Mouse (Mus musculus) large intestine, adult 2 months (tissue): ENCODE data around the gene Pde11a. TPM values are rescaled to one million over a fixed set of nuclear protein-coding genes. Genes with fewer than 3 reads are reported as not detected.

Experiments used
- DNase-seq: peaks from one replicate; pipeline ENCODE4 v3.0.0-alpha.2; 2012; ENCODE audit warnings: low read depth, low spot score
- WGBS: fragments of 180-500 bp; shearing (Covaris S2); methylation state at CpG from one replicate; pipeline ENCODE4 v1.1.7; 2018; 5-methylcytosine and 5-hydroxymethylcytosine counted together
- polyA plus RNA-seq: library from polyadenylated mRNA; depleted of rRNA; stranded (reverse); fragments of >200 nt; gene quantifications from 2 replicates; pipeline ENCODE4 v1.2.3, GENCODE M21; 2012

Pde11a gene
- polyA plus RNA-seq, 1 experiment = 0.78 TPM

DNA sequence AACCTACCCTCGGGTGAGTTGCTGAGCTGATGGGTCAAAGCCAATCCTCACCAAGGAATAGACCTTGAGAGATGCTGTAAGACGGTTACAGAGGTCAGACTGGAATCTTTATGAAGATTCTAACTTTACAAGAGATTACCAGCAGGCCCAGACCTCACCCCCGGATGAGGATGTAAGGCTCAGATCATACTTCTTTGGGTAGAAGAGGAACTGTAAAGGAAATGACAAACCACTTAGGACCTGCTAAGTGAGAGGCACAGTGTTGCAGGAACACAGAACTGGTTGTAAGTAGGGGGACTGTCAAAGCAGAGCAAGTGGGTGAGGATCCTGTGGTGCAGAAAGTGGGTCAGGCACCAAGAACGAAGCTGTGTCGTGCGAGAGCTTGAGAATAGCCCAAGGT is 119.0 kb downstream of the Pde11a start:
- WGBS = 59% methylated on average over 6 of the region's 6 CpGs
- no peak for DNase-seq

- 71% methylated on average over 7 of the region's 7 CpGs for WGBS
- peak; percentile 1 for DNase-seq
Observed at GRCm38 (mm10) chr2:76216146-76216545, 122.4 kb downstream of the Pde11a start.

DNA sequence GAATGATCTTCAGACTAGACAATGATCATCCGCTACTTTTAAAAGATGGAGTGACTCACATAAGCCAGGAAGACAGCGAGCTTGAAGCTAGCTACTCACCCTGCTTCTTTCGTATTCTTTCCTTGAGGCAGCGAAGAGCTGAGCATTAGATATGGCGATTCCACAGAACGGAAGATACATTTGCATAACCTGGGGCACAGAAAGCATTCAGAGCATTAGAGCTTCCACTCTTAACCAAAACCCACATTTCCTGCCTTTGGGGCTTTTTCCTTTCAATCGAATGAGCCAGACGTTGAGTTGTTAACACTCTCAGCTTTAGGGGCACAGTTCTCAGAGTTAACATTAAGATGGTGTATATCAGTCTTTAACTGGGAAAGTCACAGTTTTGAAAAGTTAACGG is 123.4 kb downstream of the Pde11a start:
- no peak for DNase-seq
- 81% methylated on average over 9 of the region's 9 CpGs for WGBS

GRCm38 (mm10) chr2:76185126-76185525 is 153.4 kb downstream of the Pde11a start:
- no peak for DNase-seq
- WGBS = 33% methylated on average over 1 of the region's 1 CpGs

GRCm38 (mm10) chr2:76162822-76163221 is 175.8 kb downstream of the Pde11a start:
- no peak for DNase-seq
- WGBS = 79% methylated on average over 4 of the region's 4 CpGs

GRCm38 (mm10) chr2:76158973-76159372 is 179.6 kb downstream of the Pde11a start:
- WGBS = 76% methylated on average over 2 of the region's 2 CpGs
- DNase-seq = no peak

DNA sequence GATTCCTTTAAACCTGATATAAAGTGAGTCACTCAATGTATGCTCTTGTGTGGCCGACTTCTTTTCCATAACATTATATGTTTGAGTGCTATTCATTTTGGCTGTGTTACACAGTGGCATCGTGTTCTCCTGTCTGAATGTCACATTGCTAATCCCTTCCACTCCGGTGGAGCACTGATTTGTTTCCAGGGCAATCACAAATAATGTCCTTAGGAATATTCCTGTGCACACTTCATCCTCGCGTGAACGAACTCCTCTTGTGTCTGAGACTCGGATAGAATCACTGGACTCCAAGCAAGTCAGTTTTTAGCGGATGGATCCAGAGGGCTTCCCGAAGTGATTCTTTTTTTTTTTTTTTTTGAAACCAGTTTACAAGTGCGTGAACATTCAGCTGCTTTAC is 197.4 kb downstream of the Pde11a start:
- 80% methylated on average over 10 of the region's 10 CpGs for WGBS
- DNase-seq = no peak

- 56% methylated on average over 3 of the region's 3 CpGs for whole genome bisulfite sequencing
- no peak for DNase-seq
Observed at GRCm38 (mm10) chr2:76132983-76133382, 205.6 kb downstream of the Pde11a start.

DNA sequence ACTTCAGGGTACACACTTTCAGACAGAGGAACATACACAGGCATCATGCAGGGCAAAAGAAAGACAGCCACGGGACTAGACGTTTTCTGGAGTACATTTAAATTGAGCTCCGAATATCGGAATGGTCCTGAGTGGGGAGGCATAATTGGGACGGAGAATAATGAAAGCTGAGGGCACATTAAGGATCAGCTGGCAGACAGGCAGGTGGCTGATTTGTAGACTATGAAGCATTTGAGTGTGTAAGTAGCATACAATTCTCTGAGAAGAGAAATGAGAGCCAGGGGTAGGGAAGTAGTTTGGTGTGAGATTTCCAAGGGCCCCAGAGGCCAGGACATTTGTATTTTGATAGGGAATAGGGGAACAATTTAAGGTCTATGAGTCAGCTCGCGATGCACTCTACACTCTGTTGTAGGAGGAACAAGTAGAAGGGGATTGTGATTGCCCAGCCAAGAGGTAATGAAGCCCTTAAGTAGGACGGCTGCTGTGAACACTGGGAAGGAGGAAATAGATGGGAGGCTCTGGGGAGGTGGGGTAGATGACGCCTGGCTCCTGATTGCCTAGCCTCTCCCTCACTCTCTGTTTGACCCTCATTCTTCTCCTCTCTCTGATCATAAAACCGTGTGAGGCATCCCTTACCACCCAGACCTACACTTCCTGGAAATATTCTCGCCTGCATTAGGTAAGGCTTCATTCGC is 208.5 kb downstream of the Pde11a start:
- WGBS = 34% methylated on average over 12 of the region's 12 CpGs
- peak; percentile 43 for DNase-seq

DNA sequence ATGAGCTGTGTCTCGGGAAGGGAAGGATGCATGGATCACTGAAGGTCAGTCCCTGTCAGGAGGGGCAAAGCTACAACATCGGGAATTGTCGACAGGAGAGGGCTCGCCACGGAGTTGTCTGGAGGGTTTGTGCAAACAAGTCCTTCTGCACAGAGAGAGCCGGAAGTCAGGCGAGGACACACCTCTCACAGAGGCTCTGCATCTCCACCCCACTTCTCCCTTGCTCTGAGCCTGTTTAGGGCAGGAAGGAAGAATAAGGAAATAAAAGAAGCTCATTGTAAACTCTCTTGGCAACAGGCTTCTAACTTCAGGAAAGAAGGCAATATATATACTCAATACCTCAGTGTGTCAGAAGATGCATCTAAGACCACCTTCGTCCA is 209.5 kb downstream of the Pde11a start:
- WGBS = 8% methylated on average over 8 of the region's 8 CpGs

GRCm38 (mm10) chr2:76128105-76129057 is 210.2 kb downstream of the Pde11a start:
- DNase-seq = no peak
- 17% methylated on average over 9 of the region's 9 CpGs for WGBS

More for the DNA sequence above, 209.5 kb downstream of the Pde11a start:
- DNase-seq = peak; percentile 68

GRCm38 (mm10) chr2:76126651-76127050 is 211.9 kb downstream of the Pde11a start:
- WGBS = 90% methylated on average over 6 of the region's 6 CpGs
- DNase-seq = no peak

DNA sequence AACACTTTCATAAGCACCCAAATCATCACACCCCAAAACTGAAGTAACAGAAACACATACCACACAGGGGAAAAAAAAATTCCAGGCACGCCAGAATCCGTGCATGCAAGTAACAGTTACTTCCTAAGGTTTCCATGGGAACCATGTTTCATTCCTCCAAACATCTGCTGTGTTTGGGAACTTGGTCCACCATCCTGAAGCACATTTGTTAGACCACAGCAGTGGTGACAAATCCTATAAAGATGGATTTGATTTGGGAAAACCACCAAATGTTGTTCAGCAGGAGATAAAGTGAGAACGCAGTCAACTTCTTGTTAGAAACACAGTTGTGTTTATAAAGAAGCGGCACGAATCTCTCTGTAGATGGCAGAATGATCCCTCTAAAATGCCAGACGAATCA is 213.8 kb downstream of the Pde11a start:
- DNase-seq = no peak
- WGBS = 68% methylated on average over 6 of the region's 6 CpGs

- no peak for DNase-seq
- WGBS = 46% methylated on average over 6 of the region's 6 CpGs
Observed at GRCm38 (mm10) chr2:76122167-76122566, 216.4 kb downstream of the Pde11a start.

DNA sequence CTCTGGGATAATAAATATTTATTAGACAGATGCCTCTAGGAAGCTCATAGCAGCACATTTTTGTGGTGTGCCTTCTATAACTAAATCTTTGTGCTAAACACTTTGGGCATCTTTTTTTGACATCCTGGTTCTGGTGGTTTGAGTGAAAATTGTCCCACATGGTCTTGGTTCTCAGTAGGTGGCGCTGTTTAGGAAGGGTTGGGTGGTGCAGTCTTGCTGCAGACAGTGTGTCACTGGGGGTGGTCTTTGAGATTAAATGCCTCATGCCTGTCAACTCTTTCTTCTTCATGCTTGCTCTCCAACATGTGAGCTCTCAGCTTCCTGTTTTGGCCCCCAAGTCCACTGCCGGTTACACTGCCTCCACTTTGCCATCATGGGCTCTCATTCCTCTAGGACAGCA is 218.7 kb downstream of the Pde11a start:
- WGBS = 75% methylated on average over 2 of the region's 2 CpGs
- no peak for DNase-seq

- WGBS = 51% methylated on average over 5 of the region's 5 CpGs
- DNase-seq = no peak
Observed at GRCm38 (mm10) chr2:76118491-76118890, 220.1 kb downstream of the Pde11a start.

GRCm38 (mm10) chr2:76117219-76117618 is 221.4 kb downstream of the Pde11a start:
- DNase-seq = no peak
- WGBS = 71% methylated on average over 1 of the region's 1 CpGs

- WGBS = 71% methylated on average over 1 of the region's 1 CpGs
- no peak for DNase-seq
Observed at GRCm38 (mm10) chr2:76115696-76116095, 222.9 kb downstream of the Pde11a start.

DNA sequence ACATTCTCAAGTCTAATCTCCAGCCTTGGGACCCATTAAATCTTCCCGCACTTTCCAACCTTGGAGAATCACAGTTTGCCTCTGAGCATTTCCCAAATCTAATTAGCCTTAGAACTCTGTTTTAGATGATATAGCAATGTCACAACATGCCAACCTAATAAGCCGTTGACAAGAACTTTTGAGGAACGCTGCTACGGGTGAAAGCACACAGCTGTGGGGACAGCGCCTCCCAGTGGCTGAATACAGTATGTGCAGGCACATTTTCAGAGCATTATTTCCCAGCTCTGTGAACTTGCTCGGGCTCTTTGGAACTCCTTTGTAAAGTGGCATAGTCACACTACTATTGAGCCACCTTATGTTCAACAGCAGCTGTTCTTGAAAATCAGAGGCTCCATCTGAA is 223.8 kb downstream of the Pde11a start:
- DNase-seq = no peak
- WGBS = 11% methylated on average over 6 of the region's 6 CpGs

DNA sequence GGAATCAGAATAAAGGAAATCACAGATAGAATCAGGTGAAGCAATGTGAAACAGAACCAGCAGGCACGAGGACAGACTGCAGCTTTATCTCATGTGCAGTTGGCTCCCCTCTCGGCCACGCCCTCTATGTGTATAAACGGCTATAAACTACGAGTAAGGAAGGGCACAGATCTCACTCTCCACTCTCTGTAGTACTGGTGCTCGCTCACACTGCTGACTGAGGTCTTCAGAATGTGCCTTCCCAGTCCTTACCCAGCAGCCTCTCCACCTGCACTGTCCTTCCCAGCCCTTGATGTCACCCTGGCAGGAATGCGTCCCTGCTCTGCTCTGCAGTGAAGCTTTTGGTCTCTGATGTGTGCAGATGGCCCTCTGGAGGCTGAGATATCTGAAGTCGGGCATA is 228.9 kb downstream of the Pde11a start:
- 7% methylated on average over 8 of the region's 8 CpGs for WGBS
- no peak for DNase-seq
